1 mouse cellular context compared by ENCODE assay signal in genomic region chr17:29497071-29497354, GRCm38 (mm10).
TF ChIP-seq lines count a peak whose summit lies in the region.

No protein-coding gene starts in this region.

TF ChIP-seq in MEL, 35 proteins besides CTCF, POLR2A, EP300 and RAD21:
- TF ChIP-seq ELF1 (IDR thresholded peaks at IDR 0.05; ENCODE audit: low read depth, low read length) (no peak), MXI1 (IDR thresholded peaks at IDR 0.05; ENCODE audit: low read depth, low read length) (no peak), NRF1 (IDR thresholded peaks at IDR 0.05; ENCODE audit: insufficient read depth, low read depth, low read length, poor library complexity, severe bottlenecking) (no peak)
TF ChIP-seq in MEL: peak in this region for 0.
